Mouse (Mus musculus) large intestine, adult 2 months (tissue): ENCODE measurements around the gene H2-M11. TPM values are rescaled to one million over a fixed set of nuclear protein-coding genes. Genes with fewer than 3 reads are reported as not detected.

ENCODE experiments used
- DNase-seq: peaks from one replicate; pipeline ENCODE4 v3.0.0-alpha.2; 2012; ENCODE audit warnings: low read depth, low spot score
- WGBS: fragments of 180-500 bp; shearing (Covaris S2); methylation state at CpG from one replicate; pipeline ENCODE4 v1.1.7; 2018; 5-methylcytosine and 5-hydroxymethylcytosine counted together
- polyA plus RNA-seq: library from polyadenylated mRNA; depleted of rRNA; stranded (reverse); fragments of >200 nt; gene quantifications from 2 replicates; pipeline ENCODE4 v1.2.3, GENCODE M21; 2012; rRNA removed

H2-M11 gene
- polyA plus RNA-seq = not detected in 2 replicates

DNA sequence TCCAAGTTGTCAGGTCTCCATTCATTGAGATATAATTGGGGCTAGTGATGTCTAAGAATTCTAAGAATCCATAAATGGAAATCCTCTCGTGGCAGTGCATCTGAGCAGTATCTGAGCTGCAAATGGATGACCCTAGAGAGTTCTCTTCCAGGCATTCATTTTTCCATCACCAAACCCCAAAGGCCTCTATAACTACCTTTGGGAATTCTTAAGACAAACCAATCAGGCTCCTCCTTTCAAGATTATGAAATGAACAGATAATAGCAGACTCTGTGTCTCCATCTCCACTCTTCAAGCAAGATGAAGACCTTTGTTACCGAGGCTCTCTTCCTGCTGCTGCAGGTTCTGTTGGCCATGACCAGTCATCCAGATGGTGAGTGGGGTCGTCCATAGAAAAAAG is at the start of gene H2-M11:
H2-M11 (plus strand) TSS at position 301 of the 400 bp plus-strand sequence.
- WGBS = 45% methylated on average over 3 of the region's 3 CpGs
- no peak for DNase-seq

DNA sequence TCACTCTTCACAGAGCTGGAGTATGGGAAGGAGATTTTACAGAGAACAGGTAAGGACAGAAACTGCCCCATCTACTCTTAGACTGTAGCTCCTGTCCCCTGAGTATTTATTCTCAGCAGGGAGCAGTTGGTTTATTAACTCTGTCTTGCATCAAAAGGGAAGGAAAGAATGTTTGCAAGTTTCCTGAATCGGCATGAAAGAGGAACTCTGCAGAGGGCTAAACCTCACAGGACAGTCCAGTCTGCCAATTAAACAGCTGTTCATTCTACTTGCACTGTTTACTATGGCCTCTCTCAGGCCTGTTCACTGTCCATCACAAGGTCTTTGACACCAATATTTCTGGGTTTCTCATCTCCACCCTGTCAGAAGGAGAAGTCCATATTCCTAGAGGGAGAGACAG is 46.4 kb upstream of the H2-M11 start:
- 13% methylated on average over 1 of the region's 1 CpGs for WGBS
- no peak for DNase-seq

DNA sequence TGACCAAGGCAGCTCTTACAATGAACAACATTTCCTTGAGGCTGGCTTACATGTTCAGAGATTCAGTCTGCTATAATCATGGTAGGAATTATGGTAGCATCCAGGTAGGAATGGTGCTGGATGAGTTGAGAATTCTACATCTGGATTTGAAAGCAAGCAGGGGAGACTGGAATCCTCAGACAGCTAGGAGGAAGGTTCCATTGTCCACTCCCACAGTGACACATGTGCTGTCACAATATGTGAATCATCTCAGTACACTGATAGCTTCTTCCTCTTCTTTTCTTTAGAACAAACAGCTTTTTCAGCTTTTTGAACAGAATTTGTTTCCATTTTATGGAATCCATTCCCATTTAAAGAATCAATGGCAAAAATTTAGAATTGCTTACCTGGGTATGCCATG is 43.0 kb upstream of the H2-M11 start:
- no peak for DNase-seq

Other genes with a start within 250 kb of the H2-M11 start
- not detected in 2 replicates for gene H2-M10.1, start 220.9 kb upstream of the H2-M11 start, polyA plus RNA-seq
- not detected in 2 replicates for gene H2-M10.3, start 178.7 kb upstream of the H2-M11 start, polyA plus RNA-seq
- gene H2-M10.4, start 84.7 kb upstream of the H2-M11 start, polyA plus RNA-seq = not detected in 2 replicates
- gene H2-M9, start 95.6 kb downstream of the H2-M11 start, polyA plus RNA-seq = 0.19 TPM in 1 of 2 replicates, not detected in the other
- gene H2-M1, start 125.1 kb downstream of the H2-M11 start, polyA plus RNA-seq = not detected in 2 replicates
- not detected in 2 replicates for gene H2-M10.5, start 225.8 kb downstream of the H2-M11 start, polyA plus RNA-seq